Mouse (Mus musculus): Measurements from ENCODE around the gene Ddx42.
"Not testable (repeated sequence)": the region's sequence is repeated elsewhere in the genome, so short reads cannot be mapped to it uniquely, and the experiment has no call there.

Gene Ddx42

DNA sequence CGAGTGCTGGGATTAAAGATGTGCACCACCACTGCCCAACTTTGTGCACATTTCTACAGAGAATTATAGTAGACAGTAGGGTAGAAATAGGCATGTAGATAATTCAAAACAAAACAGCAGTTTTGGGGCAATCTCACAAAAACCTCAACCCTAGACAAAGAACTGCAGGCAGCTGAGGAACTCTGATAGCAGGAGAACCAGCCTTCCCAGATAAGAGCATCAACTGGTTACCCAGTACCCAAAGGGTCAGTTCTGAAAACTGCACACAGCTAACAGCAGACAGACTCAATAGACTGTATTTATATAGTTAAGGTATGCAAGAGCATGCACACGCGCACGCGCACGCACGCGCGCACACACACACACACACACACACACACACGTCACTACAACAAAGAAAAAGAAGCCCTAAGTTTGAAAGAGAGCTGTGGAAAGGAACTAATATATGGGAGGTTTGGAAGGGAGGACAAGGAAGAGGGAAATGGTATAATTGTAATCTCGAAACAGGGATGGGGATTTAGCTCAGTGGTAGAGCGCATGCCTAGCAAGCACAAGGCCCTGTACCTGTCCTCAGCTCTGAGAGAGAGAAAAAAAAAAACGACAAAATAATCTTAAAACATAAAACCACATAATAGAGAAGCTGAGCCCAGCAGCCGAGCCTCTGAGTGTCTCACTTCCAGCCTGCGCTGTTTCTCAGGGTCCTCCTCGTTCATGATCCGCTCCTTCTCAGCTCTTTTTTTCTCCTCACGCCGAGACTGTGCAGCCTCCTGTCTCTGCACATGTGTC is 15.2 kb upstream of the Ddx42 start:
- no peak for DNase-seq (ENCODE audit: low read depth, low spot score)

DNA sequence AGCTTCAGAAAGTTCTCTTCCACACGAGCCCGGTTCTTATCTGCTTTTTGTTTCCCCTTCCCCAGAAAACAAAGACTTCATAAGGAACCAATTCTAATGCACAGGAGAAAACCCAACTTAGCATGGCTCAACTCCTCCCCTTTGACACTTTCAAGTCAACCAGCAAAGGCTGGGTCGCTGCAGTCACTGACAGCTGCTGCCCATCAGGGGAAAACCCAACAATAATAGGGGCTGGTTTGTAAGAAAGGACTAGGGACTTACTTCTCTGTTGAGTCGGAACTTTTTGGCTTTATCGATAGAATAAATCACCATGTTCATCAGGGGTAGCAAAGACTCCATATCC is 14.6 kb upstream of the Ddx42 start, which contains the start of gene Strada:
TSS of gene Strada (minus strand) at position 46 of the 343 bp plus-strand sequence.
- no peak for DNase-seq (ENCODE audit: low read depth, low spot score)

DNA sequence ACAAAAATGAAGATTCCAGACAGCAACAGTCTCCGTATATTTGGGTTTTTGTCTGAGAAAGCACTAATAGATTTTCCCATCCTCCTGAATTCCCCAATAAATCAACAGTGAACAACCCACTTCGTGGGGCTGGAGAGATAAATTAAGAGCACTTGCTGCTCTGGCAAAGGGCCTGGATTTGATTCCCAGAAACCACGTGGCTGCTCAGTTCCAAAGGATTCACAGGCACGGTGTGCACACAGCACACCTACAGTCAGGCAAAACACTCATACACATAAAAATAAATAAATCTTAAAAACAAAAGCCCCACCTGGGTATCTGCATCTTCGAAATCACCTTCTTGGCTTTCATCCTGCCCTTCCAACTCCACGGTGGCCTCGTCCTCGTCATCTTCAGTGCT is 4.0 kb upstream of the Ddx42 start:
- no peak for DNase-seq (ENCODE audit: low read depth, low spot score)

DNA sequence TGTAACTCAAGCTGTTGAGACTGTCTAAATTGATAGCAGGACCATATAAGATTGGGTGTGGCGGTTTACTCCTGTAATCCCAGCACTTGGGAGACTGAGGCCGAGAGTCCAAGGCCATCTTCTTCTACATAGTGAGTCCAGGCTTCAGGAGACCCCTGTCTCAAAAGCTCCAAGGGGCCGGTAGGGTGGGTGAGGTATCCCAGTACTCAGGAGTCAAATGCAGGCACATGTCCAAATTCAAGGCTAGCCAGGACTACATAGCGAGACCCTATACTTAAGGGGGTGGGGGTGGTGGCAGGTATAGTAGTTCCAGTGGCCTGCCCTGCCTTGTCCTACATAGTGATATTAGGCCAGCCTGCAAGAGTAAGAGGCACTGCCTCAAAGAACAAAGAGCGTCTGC is 1.9 kb upstream of the Ddx42 start:
- DNase-seq (ENCODE audit: low read depth, low spot score) = no peak

DNA sequence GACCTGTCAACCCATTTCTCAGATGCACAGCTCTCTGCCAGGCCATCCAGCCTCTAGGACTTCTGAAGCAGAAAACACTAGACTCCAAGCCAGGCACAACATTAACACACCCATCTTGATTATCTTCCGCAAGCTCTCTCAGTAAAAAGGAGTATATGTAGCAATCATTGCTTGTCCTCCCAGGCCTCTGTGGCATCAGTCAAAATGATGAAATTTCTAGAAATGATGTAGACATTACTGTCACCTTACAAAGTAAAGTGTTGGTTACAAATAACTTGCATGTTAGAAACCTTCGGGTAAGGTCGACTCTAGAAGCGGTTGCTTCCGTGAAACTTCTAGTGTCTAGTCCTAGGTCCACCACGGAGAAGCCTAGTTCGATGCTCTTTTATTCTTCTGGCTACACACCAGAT is 1.3 kb upstream of the Ddx42 start:
- DNase-seq (ENCODE audit: low read depth, low spot score) = peak; percentile 35

DNA sequence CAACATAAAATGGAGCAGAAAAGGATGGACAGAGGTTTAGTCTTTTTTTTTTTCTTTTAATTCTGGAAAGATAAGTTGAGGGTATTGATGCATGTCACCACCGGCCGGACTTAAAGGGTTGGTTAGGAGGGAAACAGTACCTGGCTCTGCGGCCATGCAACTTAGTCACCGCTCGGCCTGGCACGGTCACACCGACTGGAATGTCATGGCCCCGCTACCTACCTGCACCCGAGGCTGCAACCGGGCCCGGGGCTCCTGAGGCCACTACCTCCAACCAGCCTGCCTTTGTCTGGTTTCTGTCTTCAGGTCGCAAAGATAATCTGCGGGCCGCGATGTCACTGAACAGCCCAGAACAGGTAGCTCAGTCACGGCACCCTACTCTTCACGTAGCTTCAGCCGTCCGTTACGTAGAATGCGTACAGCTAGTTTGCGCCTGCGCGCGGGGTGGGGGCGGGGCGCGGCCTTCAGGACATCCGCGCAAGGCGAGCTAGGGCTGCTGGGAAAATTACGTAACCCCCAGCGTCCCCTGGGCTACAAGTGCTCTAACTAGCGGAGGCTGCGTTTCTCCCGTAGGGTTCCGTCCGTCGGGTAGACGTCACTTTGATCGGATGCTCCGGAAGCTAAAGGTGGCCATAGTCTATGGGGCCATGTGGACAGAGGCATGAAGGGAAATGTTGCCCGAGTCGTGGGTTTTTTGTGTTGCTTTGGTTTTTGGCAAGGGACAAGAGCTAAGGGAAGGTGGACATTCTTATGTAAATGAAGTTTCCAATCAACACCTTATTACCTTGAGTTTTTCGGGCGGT is 598 bp upstream of the Ddx42 start, which contains the start of gene Ccdc47:
TSS of gene Ccdc47 (minus strand) at position 418 of the 803 bp plus-strand sequence.
- peak; percentile 99 for DNase-seq (ENCODE audit: low read depth, low spot score)

DNA sequence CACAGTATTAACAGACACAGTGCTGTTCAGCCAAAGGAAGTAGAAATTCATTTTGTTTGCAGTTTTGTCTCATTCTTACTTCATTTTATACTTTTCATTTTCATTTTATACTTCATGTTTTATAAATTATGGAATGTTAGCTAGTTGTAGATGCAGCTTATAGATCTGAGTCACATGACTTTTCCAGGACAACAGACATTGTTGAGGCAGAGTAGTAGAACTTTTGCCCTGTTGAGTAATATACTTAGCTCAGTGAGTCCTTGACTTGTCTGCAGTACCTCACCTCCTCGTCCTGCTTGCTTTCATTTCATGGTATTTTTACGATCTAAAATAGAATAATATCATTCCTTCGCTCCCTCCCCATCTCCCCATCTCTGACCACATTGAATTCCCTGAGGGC is 3.9 kb downstream of the Ddx42 start:
- no peak for DNase-seq (ENCODE audit: low read depth, low spot score)

DNA sequence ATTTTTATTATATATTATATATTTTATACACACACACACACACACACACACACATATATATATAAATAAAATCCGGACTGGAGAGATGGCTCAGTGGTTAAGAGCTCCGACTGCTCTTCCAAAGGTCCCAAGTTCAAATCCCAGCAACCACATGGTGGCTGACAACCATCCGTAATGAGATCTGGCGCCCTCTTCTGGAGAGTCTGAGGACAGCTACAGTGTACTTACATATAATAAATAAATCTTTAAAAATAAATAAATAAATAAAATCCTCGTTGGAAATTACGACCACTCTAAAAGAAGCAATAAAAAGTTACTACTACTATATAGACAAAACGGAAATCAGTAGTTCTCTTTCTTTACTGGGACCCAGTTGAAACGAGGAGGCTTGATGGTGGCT is 17.3 kb downstream of the Ddx42 start:
- not testable (repeated sequence) for DNase-seq (ENCODE audit: low read depth, low spot score)

DNA sequence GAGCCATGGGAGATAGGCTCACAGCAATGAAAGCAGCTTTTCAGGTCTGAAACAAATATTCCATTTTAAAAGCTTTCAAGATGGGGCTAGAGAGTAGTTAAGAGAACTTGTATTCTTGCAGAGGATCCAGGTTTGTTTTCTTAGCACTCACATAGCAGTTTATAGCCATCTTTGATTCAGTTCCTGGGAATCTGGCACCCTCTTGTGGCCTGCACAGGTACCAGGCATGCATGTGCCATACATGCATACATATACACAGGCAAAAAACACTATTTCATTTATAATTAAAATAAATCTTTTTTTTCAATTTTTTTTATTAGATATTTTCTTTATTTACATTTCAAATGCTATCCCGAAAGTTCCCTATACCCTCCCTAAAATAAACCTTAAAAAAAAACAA is 30.1 kb downstream of the Ddx42 start:
- peak; percentile 54 for DNase-seq (ENCODE audit: low read depth, low spot score)

DNA sequence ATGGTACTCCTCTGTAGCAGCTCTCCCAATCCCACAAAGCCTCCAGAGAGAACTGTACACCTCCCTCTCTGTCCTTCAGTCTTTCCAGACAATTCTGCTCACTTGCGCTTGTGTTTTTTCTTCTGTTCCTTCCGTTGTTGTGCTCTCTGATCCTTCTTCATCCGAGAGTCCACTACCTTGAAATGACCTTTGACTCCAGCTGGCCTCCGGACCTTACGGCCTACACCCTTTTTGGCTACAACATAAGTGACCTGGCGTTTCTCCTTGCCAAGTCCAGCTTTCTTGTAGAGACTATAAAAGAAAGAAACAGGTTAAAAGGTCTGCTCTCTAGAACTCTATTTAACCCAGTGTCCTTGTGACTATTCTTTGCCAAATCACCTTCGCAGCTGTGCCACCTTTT is 32.6 kb downstream of the Ddx42 start:
- DNase-seq (ENCODE audit: low read depth, low spot score) = no peak

DNA sequence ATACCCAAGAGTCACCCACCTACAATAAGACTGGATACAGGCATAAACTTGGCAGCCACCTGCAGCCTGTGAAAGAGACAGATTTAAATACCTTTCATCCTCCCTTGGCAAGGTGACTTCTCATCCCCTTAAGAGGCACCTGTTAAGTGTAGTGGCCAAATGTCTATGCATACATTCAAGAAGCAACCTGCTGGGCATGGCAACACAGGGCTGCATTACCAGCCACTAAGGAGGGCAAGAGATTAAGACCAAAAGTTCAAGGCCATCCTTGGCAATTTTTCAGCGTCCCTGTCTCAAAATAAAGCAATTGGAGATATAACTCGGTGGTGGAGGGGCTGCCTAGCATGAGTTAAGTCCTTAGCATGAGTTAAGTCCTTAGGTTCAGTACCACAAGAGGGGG is 38.0 kb downstream of the Ddx42 start:
- DNase-seq (ENCODE audit: low read depth, low spot score) = no peak

DNA sequence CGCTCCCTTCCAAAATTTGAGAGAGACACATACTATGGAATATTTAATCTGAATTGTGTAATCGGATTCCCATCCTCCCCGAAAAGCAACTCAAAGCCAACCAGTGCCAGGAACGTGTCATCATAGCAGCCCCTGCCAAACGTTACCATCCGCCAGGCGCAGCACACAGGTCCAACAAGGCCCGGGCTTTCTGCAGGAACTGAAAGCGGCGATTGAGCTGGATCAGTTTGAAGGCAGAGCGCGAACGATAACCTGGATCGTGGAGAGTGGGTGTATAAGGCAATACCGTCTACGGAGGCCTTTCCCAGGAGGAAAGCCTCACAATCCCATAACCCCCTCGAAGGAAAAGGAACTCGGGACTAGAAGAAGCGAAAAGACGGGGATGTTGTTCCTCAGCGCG is 38.4 kb downstream of the Ddx42 start:
- peak; percentile 74 for DNase-seq (ENCODE audit: low read depth, low spot score)

DNA sequence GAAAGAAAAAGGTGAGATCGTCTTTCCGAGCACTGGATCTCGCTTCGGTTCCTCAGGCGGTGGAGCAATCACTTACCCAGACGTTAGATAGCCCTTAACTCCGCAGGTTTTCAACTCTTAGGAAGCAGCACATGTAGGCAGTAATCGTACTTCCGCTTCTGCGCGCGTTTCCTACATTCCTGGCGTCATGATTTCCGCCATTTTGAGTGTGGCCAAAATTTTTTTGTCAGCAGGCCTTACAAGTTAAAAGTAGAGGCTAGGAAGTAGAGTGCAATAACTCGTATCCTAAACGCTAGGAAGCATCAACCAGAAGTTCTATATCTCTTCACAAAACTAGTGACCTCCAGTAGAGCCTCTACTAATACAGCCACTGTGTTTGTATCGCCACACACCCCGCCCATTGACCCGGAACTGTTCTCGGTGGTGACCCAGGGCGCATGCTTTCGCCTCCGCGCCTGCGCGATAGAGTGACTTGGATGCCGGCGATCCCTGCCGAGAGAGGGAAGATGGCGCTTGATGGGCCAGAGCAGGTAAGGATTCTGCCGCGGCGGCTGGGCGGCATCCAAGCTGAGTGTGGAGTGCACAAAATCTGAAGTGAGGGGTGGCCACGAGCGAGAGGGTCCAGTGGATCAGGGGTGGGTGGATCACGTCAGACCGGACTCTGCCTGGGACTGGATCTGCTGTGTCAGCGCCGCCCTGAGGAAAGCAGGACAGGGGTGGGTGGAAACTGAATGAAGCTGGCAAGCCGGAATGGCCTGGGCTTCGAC is 39.1 kb downstream of the Ddx42 start, which contains the start of the genes Ftsj3 and Psmc5:
TSS of gene Ftsj3 (minus strand) at position 395 of the 767 bp plus-strand sequence.
TSS of gene Psmc5 (plus strand) at position 470 of the 767 bp plus-strand sequence.
- peak; percentile 97 for DNase-seq (ENCODE audit: low read depth, low spot score)

DNA sequence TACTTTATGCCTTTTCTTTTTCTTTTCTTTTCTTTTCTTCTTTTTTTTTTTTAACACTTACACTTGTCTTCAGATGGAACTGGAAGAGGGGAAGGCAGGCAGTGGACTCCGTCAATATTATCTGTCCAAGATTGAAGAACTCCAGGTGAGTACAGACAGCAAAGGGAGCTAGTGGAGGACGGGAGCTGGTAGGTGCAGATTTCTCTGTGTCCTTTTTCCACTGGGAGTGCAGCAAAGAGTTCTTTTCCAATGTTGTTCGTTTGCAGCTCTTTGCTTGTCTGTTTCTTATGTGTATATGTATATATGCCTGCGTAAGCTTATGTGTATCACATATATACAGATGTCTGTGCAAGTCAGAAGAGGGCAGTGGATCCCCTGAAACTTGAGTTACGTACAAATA is 40.0 kb downstream of the Ddx42 start:
- DNase-seq (ENCODE audit: low read depth, low spot score) = no peak

DNA sequence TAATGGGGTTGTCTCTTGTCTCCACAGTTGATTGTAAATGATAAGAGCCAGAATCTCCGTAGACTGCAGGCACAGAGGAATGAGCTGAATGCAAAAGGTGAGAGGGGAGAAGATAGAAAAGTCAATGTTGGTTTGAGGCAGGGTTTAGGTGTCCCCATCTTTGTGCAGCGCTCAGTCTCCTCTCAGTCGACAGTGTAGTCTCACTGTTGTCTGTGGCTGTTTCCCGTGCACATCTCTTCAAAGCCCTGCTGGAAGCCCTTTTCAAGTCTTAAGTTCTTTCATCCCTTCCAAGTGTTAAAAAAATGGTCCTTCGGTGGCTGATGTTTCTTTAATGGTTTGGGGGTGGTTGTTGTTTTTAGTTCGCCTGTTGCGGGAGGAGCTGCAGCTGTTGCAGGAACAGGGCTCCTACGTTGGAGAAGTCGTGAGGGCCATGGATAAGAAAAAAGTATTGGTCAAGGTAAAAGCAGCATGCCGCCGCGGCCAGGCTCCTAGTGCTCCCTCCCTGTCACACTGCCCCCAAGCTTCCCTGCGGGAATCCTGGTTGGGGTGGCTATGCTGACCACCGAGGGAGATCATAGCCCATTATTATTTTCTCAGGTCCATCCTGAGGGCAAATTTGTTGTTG is 44.2 kb downstream of the Ddx42 start:
- no peak for DNase-seq (ENCODE audit: low read depth, low spot score)

DNA sequence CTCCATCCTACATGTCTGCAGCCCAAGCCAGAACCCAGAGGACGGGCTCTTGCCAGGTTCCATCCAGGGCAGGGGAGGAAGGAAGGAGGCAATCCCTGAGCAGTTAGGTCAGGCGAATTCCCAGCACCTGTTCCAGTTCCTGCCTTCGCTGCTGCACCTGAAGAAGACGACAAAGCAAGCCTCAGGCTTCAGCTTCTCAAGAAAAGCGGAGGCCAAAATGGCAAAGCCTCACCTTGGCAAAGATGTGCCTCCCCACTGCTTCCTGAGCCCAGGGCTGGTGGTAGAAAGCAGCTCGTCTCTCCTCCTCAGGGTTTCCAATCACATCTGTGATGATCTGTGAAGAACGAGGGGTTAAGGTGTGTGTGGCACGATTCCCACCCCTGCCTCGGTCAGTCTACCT is 47.2 kb downstream of the Ddx42 start:
- no peak for DNase-seq (ENCODE audit: low read depth, low spot score)

DNA sequence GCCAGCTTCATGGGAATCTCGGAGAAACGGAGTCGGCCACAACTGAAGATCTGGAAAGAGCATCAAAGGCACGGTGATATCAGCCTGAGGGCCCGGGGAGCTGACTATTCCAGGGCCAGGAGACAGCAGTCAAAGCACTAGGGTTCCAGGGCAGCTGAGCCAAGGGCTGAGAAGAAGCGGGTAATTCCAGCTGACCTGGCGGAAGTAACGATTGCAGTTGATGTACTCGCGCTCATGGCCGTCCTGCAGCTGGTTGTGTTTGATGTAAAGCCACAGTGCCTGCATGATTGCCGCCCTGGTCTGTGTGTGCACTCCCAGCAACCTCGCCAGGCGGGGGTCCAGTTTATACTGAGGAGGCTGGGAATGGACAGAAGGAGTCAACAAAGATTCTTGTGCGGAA is 48.3 kb downstream of the Ddx42 start:
- DNase-seq (ENCODE audit: low read depth, low spot score) = no peak

DNA sequence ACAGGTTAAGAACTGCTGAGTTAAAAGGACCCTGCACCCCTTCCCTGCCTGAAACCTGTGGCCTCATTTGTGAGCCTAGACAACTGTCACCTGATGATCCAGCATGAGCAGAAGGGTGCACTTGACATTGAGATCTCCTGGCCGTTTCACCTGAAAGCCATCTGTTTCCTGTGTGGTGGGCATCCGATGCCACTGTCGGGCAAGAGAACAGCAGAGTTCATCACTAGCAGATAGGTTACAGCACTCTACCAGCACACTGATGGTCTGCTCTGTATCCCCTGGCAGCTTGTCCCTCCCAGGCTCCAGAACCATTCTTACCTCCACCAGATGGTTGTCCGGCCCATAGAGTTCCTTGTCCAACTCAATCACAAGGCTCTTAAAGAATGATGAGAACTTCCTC is 48.8 kb downstream of the Ddx42 start:
- DNase-seq (ENCODE audit: low read depth, low spot score) = no peak

DNA sequence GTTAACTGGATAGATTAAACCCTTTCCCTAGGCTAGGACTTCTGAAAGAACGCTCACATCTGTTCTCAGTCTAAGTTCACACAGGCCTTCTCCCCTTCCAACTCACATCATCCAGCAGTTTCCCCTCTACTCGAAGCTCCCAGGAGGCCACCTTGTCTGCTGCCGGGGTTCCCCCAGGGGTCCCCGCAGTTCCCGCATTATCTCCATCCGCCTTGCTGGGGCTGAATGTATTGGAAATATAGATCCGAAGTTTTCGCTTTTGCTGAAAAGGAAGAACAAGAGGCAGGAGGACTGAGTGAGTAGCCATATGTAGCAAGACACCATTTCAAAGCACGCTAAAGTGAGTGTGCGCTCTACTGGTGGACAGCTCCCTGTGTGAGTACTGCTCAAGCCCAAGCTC is 49.7 kb downstream of the Ddx42 start:
- no peak for DNase-seq (ENCODE audit: low read depth, low spot score)

DNA sequence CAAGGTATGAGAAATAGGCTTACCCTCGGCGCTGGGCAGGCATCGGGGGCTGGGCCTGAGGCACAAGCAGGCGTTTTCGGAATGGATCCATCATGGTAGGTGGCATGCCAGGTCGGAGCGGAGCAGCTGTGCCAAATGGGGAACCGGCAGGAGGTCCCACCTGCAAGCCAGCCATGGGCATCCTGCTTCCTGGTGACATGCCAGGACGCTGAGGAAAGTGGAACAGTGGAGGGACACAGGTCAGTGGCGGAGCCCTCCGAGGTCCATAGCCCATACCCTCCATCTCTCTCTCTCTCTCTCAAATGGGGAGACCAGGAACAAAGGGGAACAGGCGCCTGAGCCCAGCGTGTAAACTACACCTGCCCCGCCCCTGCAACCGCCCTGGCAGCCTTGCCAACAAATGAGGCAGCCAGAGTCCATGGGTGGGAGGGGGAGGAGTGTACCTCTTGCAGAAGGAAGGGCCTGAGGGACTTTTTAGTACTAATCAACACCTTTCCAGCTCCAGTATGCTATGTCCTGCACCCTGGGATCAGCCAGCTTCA is 50.7 kb downstream of the Ddx42 start:
- DNase-seq (ENCODE audit: low read depth, low spot score) = no peak

DNA sequence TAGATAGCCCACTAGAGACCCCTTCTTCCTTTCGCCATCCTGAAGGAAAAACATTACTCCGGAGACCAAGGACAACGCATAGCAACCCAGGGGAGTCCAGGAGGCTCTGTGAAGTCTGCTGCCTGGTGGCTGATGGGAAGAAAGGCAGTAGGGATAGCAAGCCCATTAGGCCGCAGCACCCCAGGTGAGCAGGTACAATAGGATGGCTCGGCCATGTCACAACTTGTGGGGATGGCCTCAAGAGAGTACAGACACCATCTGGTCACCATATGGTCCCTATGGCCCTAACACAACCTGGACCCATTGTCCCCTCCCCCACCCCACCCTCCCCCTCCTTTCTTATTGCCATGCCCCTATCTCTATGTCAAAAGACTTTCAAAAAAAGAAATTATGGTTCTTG is 51.1 kb downstream of the Ddx42 start:
- no peak for DNase-seq (ENCODE audit: low read depth, low spot score)

All from 3T3-L1 (cell line).